Mouse (Mus musculus) forebrain, postnatal 0 days (tissue): ENCODE results near the gene Rreb1. TPM values are rescaled to one million over a fixed set of nuclear protein-coding genes. Genes with fewer than 3 reads are reported as not detected.

Source experiments
- ATAC-seq: fragments of 200-750 bp; cut with Nextera tagmentation; 2 replicates; pipeline ENCODE4 v1.8.0; 2017; ENCODE audit warnings: mild to moderate bottlenecking, moderate library complexity
- DNase-seq: peaks from one replicate; pipeline ENCODE4 v3.0.0-alpha.2; 2015
- H3K27ac ChIP-seq: fragments of 300-500 bp; sonication (generic); 2 replicates; pipeline ENCODE4 v1.5.1; 2014; ENCODE audit warnings: low read depth, mild to moderate bottlenecking, antibody characterized with exemption, low read length, moderate library complexity, mixed read lengths
- H3K27me3 ChIP-seq: fragments of 300-500 bp; sonication (generic); 2 replicates; pipeline ENCODE4 v1.6.1; 2014; ENCODE audit warnings: mild to moderate bottlenecking, low read length, mixed read lengths; ENCODE audit not compliant: insufficient read depth
- H3K36me3 ChIP-seq: fragments of 300-500 bp; sonication (generic); 2 replicates; pipeline ENCODE4 v1.6.1; 2014; ENCODE audit warnings: mild to moderate bottlenecking, moderate library complexity; ENCODE audit not compliant: insufficient read depth
- H3K4me1 ChIP-seq: fragments of 300-500 bp; sonication (generic); 2 replicates; pipeline ENCODE4 v1.6.1; 2014; ENCODE audit warnings: antibody characterized with exemption; ENCODE audit not compliant: insufficient read depth
- H3K4me2 ChIP-seq: fragments of 300-500 bp; sonication (generic); 2 replicates; pipeline ENCODE4 v1.6.1; 2014; ENCODE audit warnings: low read depth, mild to moderate bottlenecking, moderate library complexity
- H3K4me3 ChIP-seq: fragments of 300-500 bp; sonication (generic); 2 replicates; pipeline ENCODE4 v1.5.1; 2014; ENCODE audit warnings: low read depth, low read length, mixed read lengths
- H3K9ac ChIP-seq: fragments of 300-500 bp; sonication (generic); 2 replicates; pipeline ENCODE4 v1.6.1; 2014; ENCODE audit warnings: mild to moderate bottlenecking
- H3K9me3 ChIP-seq: fragments of 300-500 bp; sonication (generic); 2 replicates; pipeline ENCODE4 v1.6.1; 2016; ENCODE audit warnings: low read length
- CTCF ChIP-seq: sonication (generic); IDR thresholded peaks from 2 replicates; pipeline ENCODE4 v1.5.1; 2016; ENCODE audit warnings: antibody characterized with exemption, control low read depth, low read depth
- WGBS: fragments of 180-500 bp; shearing (Covaris S2); extraction: QIAGEN DNeasy Blood & Tissue Kit; methylation state at CpG from one replicate; pipeline ENCODE4 v1.1.7; 2014; 5-methylcytosine and 5-hydroxymethylcytosine counted together
- polyA plus RNA-seq: library from polyadenylated mRNA; unstranded; fragments of >200 nt; fragmentation: Nextera tagmentation; extraction: Ambion mirVana; gene quantifications from 2 replicates; pipeline ENCODE4 v1.2.1, GENCODE M21; 2015
- total RNA-seq: library from RNA; depleted of rRNA; stranded (reverse); fragments of >200 nt; gene quantifications from 2 replicates; pipeline ENCODE4 v1.2.3, GENCODE M21; 2014

Rreb1 gene
- total and polyA plus RNA-seq, 2 experiments from 2014 or later = 1.6 to 4.9 TPM

GRCm38 (mm10) chr13:37920727-37921126 lies 142.5 kb downstream of the Rreb1 start:
- TF ChIP-seq CTCF = no peak
- 25% methylated on average over 2 of the region's 2 CpGs for WGBS
- no peak overlapping the region for H3K4me2 ChIP-seq
- H3K4me1 ChIP-seq = no peaks in the 10 kb centered on the region
- ATAC-seq (no peak), DNase-seq (no peak)
- H3K9ac ChIP-seq = no peak overlapping the region
- H3K9me3 ChIP-seq = no peaks in the 10 kb centered on the region
- no peaks in the 10 kb centered on the region for H3K27me3 ChIP-seq
- no peak overlapping the region for H3K27ac ChIP-seq
- no peaks in the 10 kb centered on the region for H3K36me3 ChIP-seq
- no peak overlapping the region for H3K4me3 ChIP-seq

- Histone ChIP-seq H3K27me3 (no peaks in the 10 kb centered on the region), H3K27ac (no peak overlapping the region), H3K4me3 (no peak overlapping the region), H3K9ac (no peak overlapping the region), H3K4me1 (no peaks in the 10 kb centered on the region), H3K9me3 (no peaks in the 10 kb centered on the region), H3K36me3 (no peaks in the 10 kb centered on the region), H3K4me2 (no peak overlapping the region)
- no peak for TF ChIP-seq CTCF
- WGBS = 90% methylated on average over 4 of the region's 4 CpGs
- ATAC-seq (no peak), DNase-seq (no peak)
These were observed 144.9 kb downstream of the Rreb1 start for GRCm38 (mm10) chr13:37923091-37923490.

GRCm38 (mm10) chr13:37923643-37924460 lies 145.7 kb downstream of the Rreb1 start:
- H3K4me3 ChIP-seq = no peak overlapping the region
- 76% methylated on average over 10 of the region's 10 CpGs for WGBS
- H3K4me1 ChIP-seq = no peaks in the 10 kb centered on the region
- no peaks in the 10 kb centered on the region for H3K27me3 ChIP-seq
- H3K9ac ChIP-seq = no peak overlapping the region
- DNase-seq = no peak
- ATAC-seq = peak; percentile 47
- H3K27ac ChIP-seq = no peak overlapping the region
- no peaks in the 10 kb centered on the region for H3K9me3 ChIP-seq
- H3K36me3 ChIP-seq = no peaks in the 10 kb centered on the region
- no peak for TF ChIP-seq CTCF
- no peak overlapping the region for H3K4me2 ChIP-seq

- Histone ChIP-seq H3K9me3 (no peaks in the 10 kb centered on the region), H3K27ac (no peak overlapping the region), H3K9ac (no peak overlapping the region), H3K36me3 (no peaks in the 10 kb centered on the region; the same call in 1 of the 2 replicates), H3K4me2 (no peak overlapping the region), H3K27me3 (no peaks in the 10 kb centered on the region), H3K4me3 (no peak overlapping the region), H3K4me1 (no peaks in the 10 kb centered on the region)
- TF ChIP-seq CTCF = no peak
- 69% methylated on average over 4 of the region's 4 CpGs for WGBS
- ATAC-seq (peak; percentile 55; the same call in 1 of the 2 replicates), DNase-seq (no peak)
These were observed 146.3 kb downstream of the Rreb1 start for GRCm38 (mm10) chr13:37924461-37924948.

- Histone ChIP-seq H3K27me3 (no peaks in the 10 kb centered on the region), H3K9me3 (no peaks in the 10 kb centered on the region), H3K9ac (no peak overlapping the region), H3K4me2 (no peak overlapping the region), H3K4me1 (no peaks in the 10 kb centered on the region), H3K27ac (no peak overlapping the region), H3K36me3 (no peaks in the 10 kb centered on the region; the same call in 1 of the 2 replicates), H3K4me3 (no peak overlapping the region)
- no peak for DNase-seq
- ATAC-seq = no peak
- no peak for TF ChIP-seq CTCF
- 93% methylated on average over 3 of the region's 3 CpGs for WGBS
These were observed 148.2 kb downstream of the Rreb1 start for GRCm38 (mm10) chr13:37926394-37926793.

DNA sequence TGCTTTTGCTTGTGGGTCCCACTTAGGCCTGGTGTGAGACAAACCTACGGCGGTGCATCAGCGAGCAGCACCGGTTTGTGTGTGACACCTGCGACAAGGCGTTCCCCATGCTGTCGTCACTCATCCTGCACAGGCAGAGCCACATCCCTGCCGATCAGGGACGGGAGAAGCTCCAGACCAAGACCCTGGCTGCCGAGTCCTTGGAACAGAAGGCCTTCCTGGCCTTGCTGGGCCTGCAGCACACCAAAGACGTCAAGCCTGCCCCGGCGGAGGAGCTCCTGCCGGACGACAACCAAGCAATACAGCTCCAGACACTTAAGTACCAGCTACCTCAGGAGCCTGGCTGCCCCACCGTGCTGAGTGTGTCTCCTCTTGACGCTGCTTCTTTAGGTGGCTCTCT lies 151.3 kb downstream of the Rreb1 start:
- Histone ChIP-seq H3K36me3 (no peaks in the 10 kb centered on the region; the same call in 1 of the 2 replicates), H3K4me2 (no peak overlapping the region), H3K27me3 (no peaks in the 10 kb centered on the region), H3K9me3 (no peaks in the 10 kb centered on the region), H3K4me3 (no peak overlapping the region), H3K4me1 (no peaks in the 10 kb centered on the region), H3K27ac (no peak overlapping the region), H3K9ac (no peak overlapping the region)
- DNase-seq (no peak), ATAC-seq (no peak)
- 94% methylated on average over 17 of the region's 17 CpGs for WGBS
- TF ChIP-seq CTCF = no peak

- ATAC-seq (no peak), DNase-seq (no peak)
- Histone ChIP-seq H3K9me3 (no peaks in the 10 kb centered on the region), H3K27me3 (no peaks in the 10 kb centered on the region), H3K36me3 (no peaks in the 10 kb centered on the region; the same call in 1 of the 2 replicates), H3K4me3 (no peak overlapping the region), H3K9ac (no peak overlapping the region), H3K4me1 (no peaks in the 10 kb centered on the region), H3K27ac (no peak overlapping the region), H3K4me2 (no peak overlapping the region)
- 90% methylated on average over 13 of the region's 13 CpGs for WGBS
- no peak for TF ChIP-seq CTCF
These were observed 151.9 kb downstream of the Rreb1 start for GRCm38 (mm10) chr13:37930091-37930490.
